Mouse (Mus musculus) liver, adult 2 months (tissue): ENCODE measurements around the gene Oxa1l.

Experiments used
- CTCF ChIP-seq: fragments of 200-500 bp; IDR thresholded peaks from 2 replicates; pipeline ENCODE4 v1.5.1; 2011; ENCODE audit warnings: low read depth, low read length, control low read depth
- POLR2A ChIP-seq: fragments of 200-500 bp; IDR thresholded peaks from 2 replicates; pipeline ENCODE4 v1.6.1; 2011; ENCODE audit warnings: low read length, control low read depth; ENCODE audit not compliant: insufficient read depth; ENCODE audit errors: extremely low read depth

GRCm38 (mm10) chr14:54417623-54418081 lies 57.0 kb downstream of the Oxa1l start, which contains the start of gene Slc7a7:
- peak; percentile 75 for TF ChIP-seq CTCF
- TF ChIP-seq POLR2A = no peak
